Mouse (Mus musculus) bone marrow macrophage, adult 2 months (primary cell): Measurements from ENCODE around the gene Vti1a. TPM values are rescaled to one million over a fixed set of nuclear protein-coding genes. Genes with fewer than 3 reads are reported as not detected.
A peak's percentile ranks its signal among the peaks of the same experiment; 100 is the strongest.

Source experiments
- H3K27ac ChIP-seq: 2 replicates; pipeline ENCODE4 v1.5.1; 2012; ENCODE audit warnings: low read depth, low read length; ENCODE audit not compliant: insufficient read depth
- H3K4me1 ChIP-seq: 2 replicates; pipeline ENCODE4 v1.6.1; 2012; ENCODE audit warnings: low read length; ENCODE audit not compliant: control insufficient read depth, insufficient read depth
- H3K4me3 ChIP-seq: 2 replicates; pipeline ENCODE4 v1.5.1; 2012; ENCODE audit warnings: mild to moderate bottlenecking, low read length, moderate library complexity; ENCODE audit not compliant: insufficient read depth
- CTCF ChIP-seq: IDR thresholded peaks from 2 replicates; pipeline ENCODE4 v1.5.1; 2012; ENCODE audit warnings: low read depth, mild to moderate bottlenecking, low read length, moderate library complexity
- POLR2A ChIP-seq: IDR thresholded peaks from 2 replicates; pipeline ENCODE4 v1.6.1; 2012; ENCODE audit warnings: mild to moderate bottlenecking, low read depth, low read length, borderline replicate concordance
- polyA plus RNA-seq: library from polyadenylated mRNA; stranded (reverse); fragments of >200 nt; gene quantifications from 2 replicates; pipeline ENCODE4 v1.2.4, GENCODE M21; 2012; ENCODE audit not compliant: missing spikeins, insufficient read depth, insufficient read length

Gene Vti1a
- polyA plus RNA-seq, 1 experiment: 31.7 TPM

GRCm38 (mm10) chr19:55362606-55363005 is 46.5 kb downstream of the Vti1a start:
- no peak overlapping the region for H3K27ac ChIP-seq
- H3K4me3 ChIP-seq: no peak overlapping the region
- TF ChIP-seq CTCF (no peak), POLR2A (no peak)
- peaks cover 7% of the 10 kb centered on the region; the same call in 1 of the 2 replicates for H3K4me1 ChIP-seq

GRCm38 (mm10) chr19:55369691-55370090 is 53.6 kb downstream of the Vti1a start:
- Histone ChIP-seq H3K4me1 (peaks cover 4% of the 10 kb centered on the region; the same call in 1 of the 2 replicates), H3K4me3 (no peak overlapping the region), H3K27ac (no peak overlapping the region)
- no peak for TF ChIP-seq POLR2A
- TF ChIP-seq CTCF: no peak

- TF ChIP-seq POLR2A (no peak), CTCF (no peak)
- Histone ChIP-seq H3K27ac (no peak overlapping the region), H3K4me1 (peaks cover 11% of the 10 kb centered on the region), H3K4me3 (no peak overlapping the region)
These were observed 60.2 kb downstream of the Vti1a start for GRCm38 (mm10) chr19:55376331-55376730.

GRCm38 (mm10) chr19:55377465-55377864 is 61.4 kb downstream of the Vti1a start:
- TF ChIP-seq POLR2A (no peak), CTCF (no peak)
- Histone ChIP-seq H3K4me3 (no peak overlapping the region), H3K27ac (no peak overlapping the region), H3K4me1 (peaks cover 16% of the 10 kb centered on the region)

GRCm38 (mm10) chr19:55378884-55379283 is 62.8 kb downstream of the Vti1a start:
- no peak for TF ChIP-seq CTCF
- TF ChIP-seq POLR2A: no peak
- peaks cover 25% of the 10 kb centered on the region for H3K4me1 ChIP-seq

GRCm38 (mm10) chr19:55380764-55381163 is 64.7 kb downstream of the Vti1a start:
- peaks cover 14% of the 10 kb centered on the region for H3K4me1 ChIP-seq
- TF ChIP-seq POLR2A (no peak), CTCF (no peak)
- no peak overlapping the region for H3K4me3 ChIP-seq
- H3K27ac ChIP-seq: no peak overlapping the region

More at GRCm38 (mm10) chr19:55378884-55379283, 62.8 kb downstream of the Vti1a start:
- no peak overlapping the region for H3K27ac ChIP-seq
- H3K4me3 ChIP-seq: no peak overlapping the region

GRCm38 (mm10) chr19:55381343-55381742 is 65.2 kb downstream of the Vti1a start:
- TF ChIP-seq POLR2A: no peak
- TF ChIP-seq CTCF: no peak
- Histone ChIP-seq H3K27ac (no peak overlapping the region), H3K4me1 (peaks cover 14% of the 10 kb centered on the region), H3K4me3 (no peak overlapping the region)

GRCm38 (mm10) chr19:55382745-55383144 is 66.7 kb downstream of the Vti1a start:
- H3K27ac ChIP-seq: peak overlapping the region; percentile 31; the same call in 1 of the 2 replicates
- H3K4me3 ChIP-seq: no peak overlapping the region
- TF ChIP-seq CTCF: no peak
- peaks cover 14% of the 10 kb centered on the region for H3K4me1 ChIP-seq

GRCm38 (mm10) chr19:55384634-55385033 is 68.5 kb downstream of the Vti1a start:
- Histone ChIP-seq H3K4me1 (peaks cover 14% of the 10 kb centered on the region), H3K27ac (no peak overlapping the region), H3K4me3 (no peak overlapping the region)
- TF ChIP-seq POLR2A (no peak), CTCF (no peak)

- H3K27ac ChIP-seq: no peak overlapping the region
- no peak overlapping the region for H3K4me3 ChIP-seq
- no peaks in the 10 kb centered on the region for H3K4me1 ChIP-seq
- TF ChIP-seq CTCF (no peak), POLR2A (no peak)
These were observed 72.9 kb downstream of the Vti1a start for GRCm38 (mm10) chr19:55389019-55389418.

- TF ChIP-seq POLR2A: no peak
- no peak for TF ChIP-seq CTCF
- Histone ChIP-seq H3K4me1 (no peaks in the 10 kb centered on the region), H3K4me3 (no peak overlapping the region), H3K27ac (no peak overlapping the region)
These were observed 74.2 kb downstream of the Vti1a start for GRCm38 (mm10) chr19:55390323-55390722.
